Mouse (Mus musculus): Measurements from ENCODE around the gene Rabep1.

Gene Rabep1

DNA sequence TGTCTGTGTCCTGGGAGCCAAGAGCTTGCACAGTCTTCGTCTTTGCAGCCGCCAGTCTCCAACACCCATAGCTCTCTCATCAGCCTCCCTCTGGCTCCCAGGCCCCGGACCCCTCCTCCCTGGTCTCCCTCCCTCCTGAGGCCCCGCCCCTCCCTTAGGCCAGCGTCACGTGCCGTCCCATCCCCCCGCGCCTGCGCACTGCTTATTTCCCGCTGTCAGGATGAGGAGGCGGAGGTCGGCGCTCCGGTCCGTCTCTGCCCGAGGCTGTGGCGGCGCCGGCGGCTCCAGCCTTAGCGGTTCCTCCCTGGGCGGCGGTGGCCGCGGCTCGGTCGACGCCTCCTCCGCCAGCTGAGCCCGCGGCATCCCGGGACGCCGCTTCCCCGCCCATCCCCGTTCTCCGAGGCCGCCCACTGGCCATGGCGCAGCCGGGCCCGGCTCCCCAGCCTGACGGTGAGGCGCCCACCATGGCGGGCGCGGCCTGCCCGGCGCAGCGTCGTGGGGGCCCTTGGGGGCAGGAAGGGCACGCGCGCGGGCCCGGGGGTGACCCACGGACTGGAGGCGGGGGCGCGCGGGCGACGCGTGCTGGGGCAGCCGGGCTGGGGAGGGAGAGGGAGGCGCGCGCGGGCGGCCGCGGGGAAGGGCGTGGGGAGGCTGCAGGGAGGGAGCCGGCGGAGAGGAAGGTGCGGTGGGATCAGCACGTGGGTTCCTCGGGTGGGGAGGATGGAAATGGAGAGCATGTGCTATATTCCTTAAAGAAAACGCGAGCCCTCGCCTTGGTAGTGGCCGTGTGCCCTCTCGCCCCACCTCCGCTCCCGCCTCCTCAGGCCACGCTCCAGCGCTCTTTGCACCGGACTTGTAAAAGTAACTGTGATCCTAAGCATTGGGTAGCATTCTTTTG is at the start of gene Rabep1:
Gene Rabep1, plus strand, starts transcription at position 220 of the 898 bp plus-strand sequence.
- CTCF ChIA-PET, result interaction anchor here (0.6 kb wide), 1 partner anchor 49 kb away, joined by 6 read pairs; no protein-coding TSS in a partner anchor

- CTCF ChIA-PET, result interaction anchor here (1.1 kb wide), 1 partner anchor 12 kb away, joined by 5 read pairs; no protein-coding TSS in a partner anchor
Measured at GRCm38 (mm10) chr11:70802208-70802864, 42.2 kb upstream of the Rabep1 start.

DNA sequence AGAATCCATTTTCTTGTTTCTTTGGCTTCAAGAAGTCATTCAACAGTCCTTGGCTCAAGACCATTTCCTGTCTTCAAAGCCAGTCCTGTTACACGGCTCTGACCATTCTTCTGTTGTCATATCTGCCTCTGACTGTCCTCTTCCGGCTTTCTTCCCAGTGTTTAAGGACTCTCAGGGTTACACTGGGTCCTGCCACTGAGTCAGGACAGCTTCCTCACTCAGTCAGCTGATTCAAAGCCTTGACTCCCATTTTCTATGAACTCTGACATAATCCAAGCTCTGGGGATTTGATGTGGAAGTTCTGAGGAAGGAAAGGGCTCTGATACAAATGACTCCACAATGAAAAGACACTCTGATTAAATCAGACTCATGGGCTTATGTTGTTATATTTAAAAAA is 41.7 kb upstream of the Rabep1 start:
- CTCF ChIA-PET, result interaction anchor here (1.1 kb wide), 1 partner anchor 13 kb away, joined by 5 read pairs; no protein-coding TSS in a partner anchor

DNA sequence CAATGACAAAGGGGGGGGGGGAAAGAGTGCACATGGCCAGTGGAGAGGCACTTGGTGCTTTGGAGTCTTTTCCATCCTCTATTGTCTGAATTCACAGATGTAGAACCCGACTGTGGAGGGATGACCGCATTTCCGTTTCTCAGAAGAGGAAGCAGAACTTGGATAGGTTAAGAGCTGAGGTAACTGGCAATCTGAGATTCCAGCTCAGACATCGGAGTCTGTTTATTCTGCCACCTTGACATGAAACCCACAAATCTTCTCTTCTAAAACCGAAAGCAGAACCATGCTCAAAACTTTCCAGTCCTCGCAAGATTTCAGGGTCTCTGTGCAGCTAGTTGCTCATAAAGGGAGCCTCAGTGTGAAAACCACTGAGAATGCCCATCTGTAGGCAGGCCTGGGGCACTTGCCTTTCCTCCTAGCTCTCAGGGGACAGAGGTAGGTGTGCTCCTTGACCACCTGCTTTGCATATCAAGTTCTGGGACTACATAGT is 40.8 kb upstream of the Rabep1 start:
- CTCF ChIA-PET, result no interaction called here

GRCm38 (mm10) chr11:70804395-70804794 is 40.2 kb upstream of the Rabep1 start:
- CTCF ChIA-PET, result no interaction called here

DNA sequence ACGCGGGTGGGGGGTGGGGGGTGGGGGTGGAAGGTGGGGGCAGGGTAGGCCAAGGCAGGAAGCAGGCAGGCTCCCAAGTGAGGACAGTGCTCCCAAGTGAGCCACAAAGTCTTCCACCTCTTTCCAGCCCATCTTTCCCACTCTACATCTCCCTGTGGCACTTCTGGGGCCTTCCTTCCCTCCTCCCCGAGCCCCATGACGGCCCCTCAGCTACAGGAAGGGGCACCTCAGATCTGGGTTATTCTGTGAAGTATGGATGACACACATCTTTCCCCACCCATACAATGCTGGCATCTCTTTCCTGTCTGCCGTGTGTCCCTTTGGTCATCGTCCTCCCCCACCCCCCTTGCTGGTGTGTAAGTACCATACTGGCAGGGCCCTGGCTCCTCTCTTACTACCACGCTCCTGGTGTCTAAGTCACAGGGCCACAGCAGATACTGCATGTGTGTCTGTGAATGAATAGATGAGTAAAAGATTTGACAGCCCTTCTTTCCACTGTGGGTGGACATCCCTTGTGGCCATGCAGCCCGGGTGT is 38.9 kb upstream of the Rabep1 start:
- CTCF ChIA-PET, result interaction anchor here (0.6 kb wide), 1 partner anchor 220 kb away, joined by 3 read pairs; no protein-coding TSS in a partner anchor

GRCm38 (mm10) chr11:70806697-70807096 is 37.9 kb upstream of the Rabep1 start:
- CTCF ChIA-PET, result no interaction called here

DNA sequence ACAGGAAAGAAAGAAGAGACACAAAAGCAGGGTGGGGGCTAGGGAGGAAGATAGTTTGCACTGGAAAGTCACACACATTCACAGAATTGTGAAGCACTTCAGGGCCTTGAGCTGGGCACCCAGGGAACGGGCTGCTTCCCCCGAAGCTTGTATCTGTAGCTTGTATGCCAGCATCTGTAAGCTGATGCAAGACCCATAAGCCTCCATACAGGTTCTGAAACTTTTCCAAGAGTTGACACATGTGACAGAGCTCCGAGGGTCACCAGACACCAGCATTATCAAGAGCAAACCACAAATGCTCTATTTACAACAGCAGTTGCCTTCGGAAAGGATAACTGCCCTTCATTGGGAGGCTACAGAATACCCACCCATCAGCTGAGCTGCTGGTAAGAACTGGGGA is 36.9 kb upstream of the Rabep1 start:
- CTCF ChIA-PET, result interaction anchor here (0.8 kb wide), 1 partner anchor 30 kb away, joined by 3 read pairs; no protein-coding TSS in a partner anchor

GRCm38 (mm10) chr11:70808101-70808500 is 36.5 kb upstream of the Rabep1 start:
- CTCF ChIA-PET, result no interaction called here

DNA sequence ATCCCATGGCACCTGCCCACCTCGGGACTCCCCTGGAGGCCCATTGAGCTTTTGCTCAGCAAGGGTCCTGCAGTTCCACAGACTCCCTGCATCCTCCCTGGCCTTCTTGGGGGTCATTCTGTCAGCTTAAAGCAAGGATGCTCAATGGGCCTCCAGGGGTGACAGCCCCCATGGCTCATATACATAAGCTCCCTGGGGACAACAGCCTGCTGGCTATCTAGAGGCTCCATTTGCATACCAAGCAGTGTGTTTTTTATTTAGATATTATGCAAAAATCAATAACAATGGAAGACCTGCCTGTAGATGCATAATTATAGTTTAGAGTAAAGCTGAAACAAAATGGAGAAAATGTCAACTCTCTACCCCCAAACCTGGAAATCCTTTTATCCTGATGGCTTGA is 35.6 kb upstream of the Rabep1 start:
- CTCF ChIA-PET, result no interaction called here

- CTCF ChIA-PET, result no interaction called here
Measured at GRCm38 (mm10) chr11:70811041-70811440, 33.5 kb upstream of the Rabep1 start.

- CTCF ChIA-PET, result no interaction called here
Measured at GRCm38 (mm10) chr11:70811471-70812240, 32.9 kb upstream of the Rabep1 start.

DNA sequence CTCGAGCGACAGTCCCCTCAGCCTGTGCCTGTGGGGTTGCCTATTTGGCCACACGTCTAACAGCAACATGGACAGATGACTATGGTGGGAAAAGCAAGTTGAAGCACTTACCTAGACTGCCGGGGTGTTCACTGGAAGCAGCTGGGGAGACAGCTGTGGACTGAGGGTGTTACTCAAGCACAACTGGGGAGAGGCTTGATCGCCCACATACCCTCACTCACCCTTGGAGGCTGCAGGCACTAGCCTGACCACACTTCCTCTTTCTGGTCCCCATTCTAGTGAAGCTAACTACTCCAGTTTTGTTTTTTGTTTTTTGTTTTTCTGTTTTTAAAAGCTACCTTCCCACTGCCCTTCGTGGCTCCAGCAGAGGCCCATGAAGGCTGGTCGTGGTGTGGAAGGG is 32.2 kb upstream of the Rabep1 start, which contains the start of gene Scimp:
Gene Scimp, minus strand, starts transcription at position 222 of the 400 bp plus-strand sequence.
- CTCF ChIA-PET, result no interaction called here

- CTCF ChIA-PET, result interaction anchor here (0.9 to 2.0 kb wide), 4 partner anchors 27 to 161 kb away, joined by 3 to 16 read pairs (median 6); no protein-coding TSS in a partner anchor
Measured at GRCm38 (mm10) chr11:70815071-70815470, 29.5 kb upstream of the Rabep1 start.

DNA sequence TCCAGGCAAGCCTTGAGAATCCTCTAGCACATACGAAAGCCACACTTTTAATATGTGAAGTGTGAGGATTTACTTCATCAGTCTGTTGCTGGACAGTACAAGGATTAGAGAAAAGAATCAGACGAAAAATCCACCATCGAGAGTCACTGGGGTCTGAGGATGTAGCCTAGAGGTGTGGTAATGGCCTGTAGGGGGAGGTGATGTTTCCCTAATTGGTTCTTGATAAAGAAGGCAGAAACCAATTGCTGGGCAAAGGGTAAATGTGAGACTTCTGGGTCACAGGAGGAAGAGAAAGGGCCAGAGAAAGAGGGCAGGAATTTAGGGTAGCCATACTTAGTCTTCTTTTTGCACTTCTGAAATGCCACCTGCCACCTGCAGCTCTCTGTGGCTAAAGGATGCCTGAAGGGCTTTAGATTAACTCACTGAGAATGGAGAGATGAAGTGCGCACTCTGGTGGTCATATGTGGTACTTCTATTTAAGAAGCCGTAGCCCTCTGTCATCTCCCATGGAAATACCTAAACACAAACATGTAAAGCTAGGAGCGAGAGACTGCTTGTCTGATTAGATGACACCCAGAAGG is 29.0 kb upstream of the Rabep1 start:
- CTCF ChIA-PET, result interaction anchor here (0.9 to 2.0 kb wide), 4 partner anchors 27 to 162 kb away, joined by 3 to 16 read pairs (median 6); no protein-coding TSS in a partner anchor

DNA sequence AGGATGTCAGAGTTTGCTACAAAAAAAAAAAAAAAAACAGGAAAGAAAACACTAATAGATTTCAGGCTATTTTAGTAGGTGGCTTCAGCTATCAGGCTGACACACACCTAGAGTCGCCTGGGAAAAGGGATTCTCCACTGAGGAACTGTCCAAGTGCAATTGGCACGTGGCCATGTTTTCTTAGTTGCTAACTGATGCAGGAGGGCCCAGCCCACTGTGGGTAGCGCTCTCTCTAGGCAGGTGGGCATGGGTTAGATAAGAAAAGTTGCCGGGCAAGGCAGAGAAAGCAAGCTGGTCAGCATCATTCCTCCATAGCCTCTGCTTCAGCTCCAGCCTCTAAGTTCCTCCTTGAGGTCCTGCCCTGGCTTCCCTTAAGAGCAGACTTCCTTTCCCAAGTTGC is 27.8 kb upstream of the Rabep1 start:
- CTCF ChIA-PET, result interaction anchor here (0.6 to 0.8 kb wide), 3 partner anchors 39 to 284 kb away, joined by 3 to 5 read pairs (median 4); no protein-coding TSS in a partner anchor

- CTCF ChIA-PET, result no interaction called here
Measured at GRCm38 (mm10) chr11:70820120-70820519, 24.5 kb upstream of the Rabep1 start.

DNA sequence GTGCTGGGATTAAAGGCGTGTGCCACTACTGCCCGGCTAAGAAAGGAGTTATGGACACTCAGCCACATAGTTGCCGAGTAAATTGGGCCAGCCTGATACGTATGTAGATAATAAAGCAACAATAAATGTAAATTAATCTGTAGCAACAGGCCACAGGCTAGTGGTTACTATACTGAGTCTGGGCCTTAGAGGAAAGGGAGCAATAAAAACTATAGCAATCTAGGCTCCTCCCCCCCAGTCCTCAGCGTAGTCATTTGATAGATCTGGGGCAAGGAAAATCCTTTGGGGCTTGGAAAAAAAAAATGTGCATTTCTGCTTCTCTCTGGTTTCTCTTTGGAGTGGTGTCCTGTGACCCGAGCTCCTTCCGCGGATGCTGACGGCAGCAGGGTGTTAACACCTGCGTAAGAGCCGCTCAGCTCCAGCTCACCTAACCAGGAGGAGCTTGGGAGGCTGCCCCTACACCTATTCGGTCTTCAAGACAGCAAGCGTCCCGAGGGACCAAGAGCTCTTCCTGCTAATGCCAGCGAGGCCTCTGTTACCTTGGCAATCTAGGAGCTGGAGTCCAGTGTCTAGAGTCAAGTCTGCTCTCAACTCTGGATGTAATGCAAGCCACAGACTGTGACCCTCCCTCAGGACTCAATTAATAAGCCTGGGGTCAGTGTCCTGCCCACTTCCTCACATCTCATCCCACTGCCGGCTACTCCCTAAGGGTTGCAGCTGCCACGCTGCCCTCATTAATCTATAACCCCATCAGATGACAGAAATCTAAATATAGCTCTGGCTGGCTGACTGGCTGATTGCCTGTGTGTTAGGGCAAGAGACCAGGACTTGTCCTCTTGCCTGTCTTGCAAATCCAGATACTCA is 22.6 kb upstream of the Rabep1 start:
- CTCF ChIA-PET, result interaction anchor here (1.0 kb wide), 1 partner anchor 62 kb away, joined by 3 read pairs; no protein-coding TSS in a partner anchor

DNA sequence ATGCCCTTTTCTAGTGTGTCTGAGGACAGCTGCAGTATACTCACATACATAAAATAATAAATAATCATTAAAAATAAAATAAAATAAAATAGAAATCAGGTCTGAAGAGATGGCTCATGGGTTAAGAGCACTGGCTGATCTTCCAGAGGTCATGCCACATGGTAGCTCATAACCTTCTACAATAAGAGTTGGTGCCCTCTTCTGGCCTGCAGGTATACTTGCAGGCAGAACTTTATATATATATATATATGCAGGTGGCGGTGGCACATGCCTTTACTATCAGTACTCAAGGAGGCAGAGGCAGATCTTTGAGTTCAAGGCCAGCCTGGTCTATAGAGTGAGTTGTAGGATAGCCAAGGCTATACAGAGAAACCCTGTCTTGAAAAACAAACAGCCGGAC is 18.4 kb upstream of the Rabep1 start:
- CTCF ChIA-PET, result interaction anchor here (0.6 to 0.7 kb wide), 2 partner anchors 83 to 1862 kb away, joined by 3 to 4 read pairs; no protein-coding TSS in a partner anchor
